Mouse (Mus musculus): ENCODE measurements around the gene Fgr. TPM values are rescaled to one million over a fixed set of nuclear protein-coding genes. Genes with fewer than 3 reads are reported as not detected.

Gene Fgr
- polyA plus RNA-seq, 1 experiment from 2014 or later, result 0.08 TPM

GRCm38 (mm10) chr4:133023636-133024035 lies 49.7 kb downstream of the Fgr start:
- H3K9ac ChIP-seq (replicated peaks; ENCODE audit: low read length), result no peak overlapping the region
- H3K4me1 ChIP-seq (ENCODE audit: control insufficient read depth, insufficient read depth, low read length), result peaks cover 35% of the 10 kb centered on the region
- no peaks in the 10 kb centered on the region for H3K36me3 ChIP-seq (replicated peaks; ENCODE audit: control insufficient read depth, insufficient read depth, low read depth, low read length)
- no peaks in the 10 kb centered on the region for H3K27me3 ChIP-seq (ENCODE audit: control insufficient read depth, insufficient read depth, low read length)
- ATAC-seq (replicated peaks; ENCODE audit: insufficient number of reproducible peaks, low FRiP score, low TSS enrichment, low read depth) (no peak), DNase-seq (ENCODE audit: low spot score) (no peak)
- WGBS, result 83% methylated on average over 6 of the region's 6 CpGs
- no peaks in the 10 kb centered on the region for H3K9me3 ChIP-seq (replicated peaks; ENCODE audit: control insufficient read depth, low read length)
- no peak overlapping the region for H3K4me2 ChIP-seq (ENCODE audit: low read depth, low read length)
- no peak overlapping the region for H3K4me3 ChIP-seq (ENCODE audit: low read depth, low read length)
- no peak overlapping the region for H3K27ac ChIP-seq (replicated peaks; ENCODE audit: low read depth, low read length)

GRCm38 (mm10) chr4:133024404-133024803 lies 50.5 kb downstream of the Fgr start:
- no peaks in the 10 kb centered on the region for H3K27me3 ChIP-seq (ENCODE audit: control insufficient read depth, insufficient read depth, low read length)
- no peak overlapping the region for H3K4me3 ChIP-seq (ENCODE audit: low read depth, low read length)
- H3K4me2 ChIP-seq (ENCODE audit: low read depth, low read length), result no peak overlapping the region
- no peak overlapping the region for H3K27ac ChIP-seq (replicated peaks; ENCODE audit: low read depth, low read length)
- no peak overlapping the region for H3K9ac ChIP-seq (replicated peaks; ENCODE audit: low read length)
- no peak for DNase-seq (ENCODE audit: low spot score)
- no peak for ATAC-seq (replicated peaks; ENCODE audit: insufficient number of reproducible peaks, low FRiP score, low TSS enrichment, low read depth)
- no peaks in the 10 kb centered on the region for H3K36me3 ChIP-seq (replicated peaks; ENCODE audit: control insufficient read depth, insufficient read depth, low read depth, low read length)
- WGBS, result 42% methylated on average over 3 of the region's 4 CpGs
- H3K9me3 ChIP-seq (replicated peaks; ENCODE audit: control insufficient read depth, low read length), result no peaks in the 10 kb centered on the region
- peaks cover 35% of the 10 kb centered on the region for H3K4me1 ChIP-seq (ENCODE audit: control insufficient read depth, insufficient read depth, low read length)

GRCm38 (mm10) chr4:133024969-133025685 lies 51.2 kb downstream of the Fgr start:
- peaks cover 35% of the 10 kb centered on the region for H3K4me1 ChIP-seq (ENCODE audit: control insufficient read depth, insufficient read depth, low read length)
- H3K4me3 ChIP-seq (ENCODE audit: low read depth, low read length), result no peak overlapping the region
- 33% methylated on average over 10 of the region's 10 CpGs for WGBS
- peak overlapping the region; percentile 59; the same call in 1 of the 2 replicates for H3K27ac ChIP-seq (replicated peaks; ENCODE audit: low read depth, low read length)
- H3K27me3 ChIP-seq (ENCODE audit: control insufficient read depth, insufficient read depth, low read length), result no peaks in the 10 kb centered on the region
- DNase-seq (ENCODE audit: low spot score), result no peak
- H3K4me2 ChIP-seq (ENCODE audit: low read depth, low read length), result no peak overlapping the region; the same call in 1 of the 2 replicates
- no peak for ATAC-seq (replicated peaks; ENCODE audit: insufficient number of reproducible peaks, low FRiP score, low TSS enrichment, low read depth)
- no peak overlapping the region for H3K9ac ChIP-seq (replicated peaks; ENCODE audit: low read length)
- no peaks in the 10 kb centered on the region for H3K36me3 ChIP-seq (replicated peaks; ENCODE audit: control insufficient read depth, insufficient read depth, low read depth, low read length)
- no peaks in the 10 kb centered on the region for H3K9me3 ChIP-seq (replicated peaks; ENCODE audit: control insufficient read depth, low read length)

GRCm38 (mm10) chr4:133026272-133026671 lies 52.4 kb downstream of the Fgr start:
- Histone ChIP-seq H3K4me2 (ENCODE audit: low read depth, low read length) (no peak overlapping the region), H3K27ac (replicated peaks; ENCODE audit: low read depth, low read length) (peak overlapping the region; percentile 11; the same call in 1 of the 2 replicates), H3K36me3 (replicated peaks; ENCODE audit: control insufficient read depth, insufficient read depth, low read depth, low read length) (no peaks in the 10 kb centered on the region), H3K9me3 (replicated peaks; ENCODE audit: control insufficient read depth, low read length) (no peaks in the 10 kb centered on the region), H3K4me3 (ENCODE audit: low read depth, low read length) (no peak overlapping the region), H3K4me1 (ENCODE audit: control insufficient read depth, insufficient read depth, low read length) (peaks cover 28% of the 10 kb centered on the region), H3K9ac (replicated peaks; ENCODE audit: low read length) (no peak overlapping the region), H3K27me3 (ENCODE audit: control insufficient read depth, insufficient read depth, low read length) (no peaks in the 10 kb centered on the region)
- 73% methylated on average over 10 of the region's 10 CpGs for WGBS
- DNase-seq (ENCODE audit: low spot score), result no peak
- ATAC-seq (replicated peaks; ENCODE audit: insufficient number of reproducible peaks, low FRiP score, low TSS enrichment, low read depth), result no peak

- Histone ChIP-seq H3K4me1 (ENCODE audit: control insufficient read depth, insufficient read depth, low read length) (peaks cover 24% of the 10 kb centered on the region), H3K9ac (replicated peaks; ENCODE audit: low read length) (no peak overlapping the region; the same call in 1 of the 2 replicates), H3K9me3 (replicated peaks; ENCODE audit: control insufficient read depth, low read length) (no peaks in the 10 kb centered on the region), H3K36me3 (replicated peaks; ENCODE audit: control insufficient read depth, insufficient read depth, low read depth, low read length) (no peaks in the 10 kb centered on the region), H3K4me2 (ENCODE audit: low read depth, low read length) (no peak overlapping the region), H3K27me3 (ENCODE audit: control insufficient read depth, insufficient read depth, low read length) (no peaks in the 10 kb centered on the region), H3K27ac (replicated peaks; ENCODE audit: low read depth, low read length) (no peak overlapping the region), H3K4me3 (ENCODE audit: low read depth, low read length) (no peak overlapping the region)
- no peak for ATAC-seq (replicated peaks; ENCODE audit: insufficient number of reproducible peaks, low FRiP score, low TSS enrichment, low read depth)
- WGBS, result 34% methylated on average over 2 of the region's 2 CpGs
- no peak for DNase-seq (ENCODE audit: low spot score)
Measured at GRCm38 (mm10) chr4:133026826-133027375, 53.0 kb downstream of the Fgr start.

- H3K4me3 ChIP-seq (ENCODE audit: low read depth, low read length), result no peak overlapping the region
- H3K9me3 ChIP-seq (replicated peaks; ENCODE audit: control insufficient read depth, low read length), result no peaks in the 10 kb centered on the region
- peaks cover 15% of the 10 kb centered on the region for H3K4me1 ChIP-seq (ENCODE audit: control insufficient read depth, insufficient read depth, low read length)
- H3K27ac ChIP-seq (replicated peaks; ENCODE audit: low read depth, low read length), result no peak overlapping the region
- H3K4me2 ChIP-seq (ENCODE audit: low read depth, low read length), result no peak overlapping the region
- DNase-seq (ENCODE audit: low spot score) (no peak), ATAC-seq (replicated peaks; ENCODE audit: insufficient number of reproducible peaks, low FRiP score, low TSS enrichment, low read depth) (no peak)
- H3K36me3 ChIP-seq (replicated peaks; ENCODE audit: control insufficient read depth, insufficient read depth, low read depth, low read length), result no peaks in the 10 kb centered on the region
- H3K9ac ChIP-seq (replicated peaks; ENCODE audit: low read length), result no peak overlapping the region
- no peaks in the 10 kb centered on the region for H3K27me3 ChIP-seq (ENCODE audit: control insufficient read depth, insufficient read depth, low read length)
- 70% methylated on average over 10 of the region's 10 CpGs for WGBS
Measured at GRCm38 (mm10) chr4:133027721-133028120, 53.8 kb downstream of the Fgr start.

- no peaks in the 10 kb centered on the region for H3K9me3 ChIP-seq (replicated peaks; ENCODE audit: control insufficient read depth, low read length)
- peaks cover 13% of the 10 kb centered on the region for H3K4me1 ChIP-seq (ENCODE audit: control insufficient read depth, insufficient read depth, low read length)
- no peaks in the 10 kb centered on the region for H3K27me3 ChIP-seq (ENCODE audit: control insufficient read depth, insufficient read depth, low read length)
- H3K9ac ChIP-seq (replicated peaks; ENCODE audit: low read length), result no peak overlapping the region
- no peaks in the 10 kb centered on the region for H3K36me3 ChIP-seq (replicated peaks; ENCODE audit: control insufficient read depth, insufficient read depth, low read depth, low read length)
- DNase-seq (ENCODE audit: low spot score) (no peak), ATAC-seq (replicated peaks; ENCODE audit: insufficient number of reproducible peaks, low FRiP score, low TSS enrichment, low read depth) (no peak)
- no peak overlapping the region for H3K27ac ChIP-seq (replicated peaks; ENCODE audit: low read depth, low read length)
- WGBS, result 89% methylated on average over 6 of the region's 6 CpGs
- H3K4me2 ChIP-seq (ENCODE audit: low read depth, low read length), result no peak overlapping the region
- no peak overlapping the region for H3K4me3 ChIP-seq (ENCODE audit: low read depth, low read length)
Measured at GRCm38 (mm10) chr4:133028193-133028592, 54.3 kb downstream of the Fgr start.

GRCm38 (mm10) chr4:133028875-133029274 lies 55.0 kb downstream of the Fgr start:
- no peak overlapping the region for H3K4me2 ChIP-seq (ENCODE audit: low read depth, low read length)
- H3K9ac ChIP-seq (replicated peaks; ENCODE audit: low read length), result no peak overlapping the region
- H3K36me3 ChIP-seq (replicated peaks; ENCODE audit: control insufficient read depth, insufficient read depth, low read depth, low read length), result no peaks in the 10 kb centered on the region
- H3K27me3 ChIP-seq (ENCODE audit: control insufficient read depth, insufficient read depth, low read length), result no peaks in the 10 kb centered on the region
- H3K9me3 ChIP-seq (replicated peaks; ENCODE audit: control insufficient read depth, low read length), result no peaks in the 10 kb centered on the region
- ATAC-seq (replicated peaks; ENCODE audit: insufficient number of reproducible peaks, low FRiP score, low TSS enrichment, low read depth), result no peak
- H3K4me1 ChIP-seq (ENCODE audit: control insufficient read depth, insufficient read depth, low read length), result peaks cover 13% of the 10 kb centered on the region
- DNase-seq (ENCODE audit: low spot score), result no peak
- no peak overlapping the region for H3K4me3 ChIP-seq (ENCODE audit: low read depth, low read length)
- WGBS, result 76% methylated on average over 6 of the region's 6 CpGs
- no peak overlapping the region for H3K27ac ChIP-seq (replicated peaks; ENCODE audit: low read depth, low read length)

All from embryonic facial prominence, embryonic 11.5 days (tissue).